Mouse (Mus musculus) central nervous system, embryonic 18 days (tissue): Measurements from ENCODE around the gene Tunar. TPM values are rescaled to one million over a fixed set of nuclear protein-coding genes. Genes with fewer than 3 reads are reported as not detected.

Experiments used
- polyA plus RNA-seq: library from polyadenylated mRNA; depleted of rRNA; stranded (reverse); fragments of >200 nt; gene quantifications from 2 replicates; pipeline ENCODE4 v1.2.3, GENCODE M21; 2012; rRNA removed

Tunar gene
- polyA plus RNA-seq, result 14.9 and 16.1 TPM in 2 replicates

DNA sequence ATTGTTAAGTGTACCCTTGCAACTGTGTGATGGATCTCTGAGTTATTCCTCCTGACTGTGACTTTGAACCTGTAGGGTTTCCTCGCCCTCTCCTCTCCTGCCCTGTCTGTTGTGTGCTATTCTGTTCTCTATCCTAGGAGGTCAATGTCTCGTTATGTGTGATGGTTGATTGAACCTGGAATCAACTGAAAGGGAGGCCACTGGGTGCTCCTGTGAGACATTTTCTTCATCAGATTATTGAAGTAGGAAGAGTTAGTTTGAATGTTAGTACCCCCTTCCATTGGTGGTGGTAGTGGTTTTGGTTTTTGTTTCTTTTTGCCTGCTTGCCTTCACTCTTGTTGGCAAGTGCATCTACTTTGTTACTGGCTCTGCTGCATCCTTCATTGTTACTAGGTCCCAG, at the start of gene Tunar:
Tunar (plus strand) TSS at position 301 of the 400 bp plus-strand sequence.

Other genes with a start within 250 kb of the Tunar start
- gene Tcl1b2, start 187.9 kb upstream of the Tunar start, polyA plus RNA-seq, result 0.13 TPM in 1 of 2 replicates, not detected in the other
- not detected in 2 replicates for gene Tcl1b1, start 174.2 kb upstream of the Tunar start, polyA plus RNA-seq
- not detected in 2 replicates for gene Tcl1b5, start 157.5 kb upstream of the Tunar start, polyA plus RNA-seq
- gene Tcl1b3, start 142.8 kb upstream of the Tunar start, polyA plus RNA-seq, result not detected in 2 replicates
- gene Tcl1b4, start 131.9 kb upstream of the Tunar start, polyA plus RNA-seq, result not detected in 2 replicates
- not detected in 2 replicates for gene Tcl1, start 111.1 kb upstream of the Tunar start, polyA plus RNA-seq
- gene D430019H16Rik, start 120.0 kb downstream of the Tunar start, polyA plus RNA-seq, result 116 and 136 TPM in 2 replicates
- 0.87 and 1.2 TPM in 2 replicates for gene Bdkrb2, start 229.4 kb downstream of the Tunar start, polyA plus RNA-seq